Mouse (Mus musculus) layer of hippocampus, adult 11-12 months (tissue): ENCODE results near the gene Cln5.

Experiments used
- DNase-seq: peaks from one replicate; pipeline ENCODE4 v3.0.0; 2022; ENCODE audit warnings: low spot score

Cln5 gene

GRCm38 (mm10) chr14:103078006-103078912, 8.2 kb downstream of the Cln5 start:
- DNase-seq, result no peak

- DNase-seq, result peak; percentile 34
Observed at GRCm38 (mm10) chr14:103079209-103079977, 9.4 kb downstream of the Cln5 start.

- no peak for DNase-seq
Observed at GRCm38 (mm10) chr14:103085840-103086533, 16.0 kb downstream of the Cln5 start.

GRCm38 (mm10) chr14:103086671-103087324, 16.8 kb downstream of the Cln5 start:
- no peak for DNase-seq

- no peak for DNase-seq
Observed at GRCm38 (mm10) chr14:103087846-103088245, 17.8 kb downstream of the Cln5 start.

- peak; percentile 45 for DNase-seq
Observed at GRCm38 (mm10) chr14:103088624-103089023, 18.6 kb downstream of the Cln5 start.

GRCm38 (mm10) chr14:103093236-103093635, 23.2 kb downstream of the Cln5 start:
- no peak for DNase-seq

- DNase-seq, result no peak
Observed at GRCm38 (mm10) chr14:103093670-103094069, 23.7 kb downstream of the Cln5 start.

GRCm38 (mm10) chr14:103095036-103095435, 25.0 kb downstream of the Cln5 start:
- DNase-seq, result no peak

GRCm38 (mm10) chr14:103095826-103096225, 25.8 kb downstream of the Cln5 start:
- DNase-seq, result no peak

GRCm38 (mm10) chr14:103096621-103097020, 26.6 kb downstream of the Cln5 start:
- DNase-seq, result no peak

GRCm38 (mm10) chr14:103098213-103098586, 28.2 kb downstream of the Cln5 start:
- no peak for DNase-seq

GRCm38 (mm10) chr14:103098587-103099235, 28.7 kb downstream of the Cln5 start:
- DNase-seq, result peak; percentile 86

- peak; percentile 85 for DNase-seq
Observed at GRCm38 (mm10) chr14:103099238-103099933, 29.4 kb downstream of the Cln5 start, which contains the start of gene Fbxl3. Gene Fbxl3 (minus strand): TSS chr14:103099566.

- no peak for DNase-seq
Observed at GRCm38 (mm10) chr14:103100296-103100695, 30.3 kb downstream of the Cln5 start.

GRCm38 (mm10) chr14:103101171-103101570, 31.2 kb downstream of the Cln5 start:
- no peak for DNase-seq

GRCm38 (mm10) chr14:103102246-103102645, 32.2 kb downstream of the Cln5 start:
- no peak for DNase-seq

- no peak for DNase-seq
Observed at GRCm38 (mm10) chr14:103102731-103103335, 32.8 kb downstream of the Cln5 start.

- no peak for DNase-seq
Observed at GRCm38 (mm10) chr14:103106301-103106700, 36.3 kb downstream of the Cln5 start.

- DNase-seq, result peak; percentile 46
Observed at GRCm38 (mm10) chr14:103109971-103110370, 40.0 kb downstream of the Cln5 start.
